Mouse (Mus musculus) cerebellum, adult 8-10 months (tissue): ENCODE measurements around the gene Nr5a2.

Experiments used
- DNase-seq: peaks from one replicate; pipeline ENCODE4 v3.0.0; 2022

Nr5a2 gene

GRCm38 (mm10) chr1:136909494-136910037 is 50.7 kb downstream of the Nr5a2 start:
- DNase-seq = no peak

GRCm38 (mm10) chr1:136898130-136898529 is 62.1 kb downstream of the Nr5a2 start:
- no peak for DNase-seq

- DNase-seq = no peak
These were observed 63.9 kb downstream of the Nr5a2 start for GRCm38 (mm10) chr1:136896351-136896750.

- no peak for DNase-seq
These were observed 64.4 kb downstream of the Nr5a2 start for GRCm38 (mm10) chr1:136895877-136896276.

GRCm38 (mm10) chr1:136894753-136895152 is 65.5 kb downstream of the Nr5a2 start:
- DNase-seq = no peak

- DNase-seq = no peak
These were observed 67.1 kb downstream of the Nr5a2 start for GRCm38 (mm10) chr1:136893162-136893561.

- no peak for DNase-seq
These were observed 69.8 kb downstream of the Nr5a2 start for GRCm38 (mm10) chr1:136890439-136890838.

- no peak for DNase-seq
These were observed 71.5 kb downstream of the Nr5a2 start for GRCm38 (mm10) chr1:136888704-136889103.

GRCm38 (mm10) chr1:136886678-136887077 is 73.6 kb downstream of the Nr5a2 start:
- no peak for DNase-seq

- no peak for DNase-seq
These were observed 76.6 kb downstream of the Nr5a2 start for GRCm38 (mm10) chr1:136883458-136884174.

- DNase-seq = no peak
These were observed 80.0 kb downstream of the Nr5a2 start for GRCm38 (mm10) chr1:136880260-136880659.

GRCm38 (mm10) chr1:136875006-136875405 is 85.2 kb downstream of the Nr5a2 start:
- no peak for DNase-seq

GRCm38 (mm10) chr1:136868955-136869354 is 91.3 kb downstream of the Nr5a2 start:
- DNase-seq = no peak

GRCm38 (mm10) chr1:136868285-136868684 is 92.0 kb downstream of the Nr5a2 start:
- no peak for DNase-seq

- DNase-seq = peak; percentile 3
These were observed 93.7 kb downstream of the Nr5a2 start for GRCm38 (mm10) chr1:136866481-136867092.

GRCm38 (mm10) chr1:136863209-136863608 is 97.0 kb downstream of the Nr5a2 start:
- DNase-seq = no peak

- no peak for DNase-seq
These were observed 100.8 kb downstream of the Nr5a2 start for GRCm38 (mm10) chr1:136859454-136859853.

- no peak for DNase-seq
These were observed 101.5 kb downstream of the Nr5a2 start for GRCm38 (mm10) chr1:136858724-136859123.

GRCm38 (mm10) chr1:136856104-136856503 is 104.1 kb downstream of the Nr5a2 start:
- no peak for DNase-seq

GRCm38 (mm10) chr1:136848791-136849190 is 111.5 kb downstream of the Nr5a2 start:
- no peak for DNase-seq

GRCm38 (mm10) chr1:136846081-136846480 is 114.2 kb downstream of the Nr5a2 start:
- no peak for DNase-seq

- DNase-seq = no peak
These were observed 114.9 kb downstream of the Nr5a2 start for GRCm38 (mm10) chr1:136845341-136845740.

GRCm38 (mm10) chr1:136840512-136840911 is 119.7 kb downstream of the Nr5a2 start:
- no peak for DNase-seq

- no peak for DNase-seq
These were observed 121.0 kb downstream of the Nr5a2 start for GRCm38 (mm10) chr1:136839202-136839601.
